Comparison of ENCODE assay signal across 8 mouse cellular contexts in the genomic region with DNA sequence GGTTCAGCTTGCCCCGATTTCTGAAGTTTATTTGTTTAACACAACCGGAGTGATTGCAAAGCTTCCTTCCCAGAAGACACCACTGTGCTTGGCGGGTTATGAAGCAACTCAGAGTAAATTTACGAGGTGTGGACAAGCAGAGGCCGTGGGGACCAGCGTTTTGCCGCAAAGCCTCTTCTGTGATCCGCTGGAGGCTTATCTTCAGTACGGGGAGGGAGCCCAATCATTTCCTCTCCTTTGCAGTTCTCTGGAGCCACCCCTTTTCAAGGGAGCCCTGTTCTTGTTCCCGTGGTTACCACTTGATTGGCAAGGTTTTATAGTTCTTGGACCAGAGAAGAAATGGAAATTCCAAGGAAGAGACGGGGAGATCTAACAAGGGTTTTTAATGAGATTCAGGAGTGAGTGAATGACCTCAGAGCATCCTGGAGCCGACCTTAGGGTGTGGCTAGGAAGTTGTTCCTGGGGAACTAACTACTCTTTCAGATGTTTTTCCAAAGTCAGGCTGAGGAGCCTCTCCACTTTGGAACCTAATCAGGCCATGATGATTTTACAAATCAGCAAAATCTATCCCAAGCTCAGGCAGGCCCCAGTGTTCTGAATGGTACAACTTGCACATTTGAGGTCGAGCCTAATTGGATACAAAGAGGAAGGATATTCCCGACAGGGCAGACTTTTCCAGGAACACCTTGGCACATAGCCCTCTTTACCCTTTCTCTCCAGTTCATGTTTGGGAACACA. TPM values are rescaled to one million over a fixed set of nuclear protein-coding genes. Genes with fewer than 3 reads are reported as not detected.
DNase-seq lines count a peak whose midpoint lies in the region; ATAC-seq and TF ChIP-seq lines count a peak whose summit lies in the region.

No protein-coding gene starts in this region.

- no peak for TF ChIP-seq POLR2A in spleen, adult 2 months (IDR thresholded peaks at IDR 0.05; ENCODE audit: low read depth, low read length)

- no peaks in the 10 kb centered on the region for H3K36me3 ChIP-seq in spleen, adult 2 months (ENCODE audit: control insufficient read depth, insufficient read depth, low read length)

- H3K4me1 ChIP-seq in spleen, adult 2 months (ENCODE audit: control insufficient read depth, insufficient read depth, insufficient read length) = no peaks in the 10 kb centered on the region

- no peak overlapping the region for H3K4me3 ChIP-seq in spleen, adult 2 months (ENCODE audit: extremely low read depth, insufficient read depth, insufficient read length)

- WGBS in spleen, adult 2 months = 21% methylated on average over 14 of the region's 14 CpGs

- 0 out of 2 replicates have a peak overlapping the region, but pooled peaks have one; percentile 16 for H3K27ac ChIP-seq in spleen, adult 2 months (ENCODE audit: insufficient read depth, low read length)

- TF ChIP-seq CTCF in spleen, adult 2 months (IDR thresholded peaks at IDR 0.05; ENCODE audit: extremely low read depth, insufficient read depth, insufficient read length, insufficient replicate concordance) = no peak

- peak; percentile 60 for ATAC-seq in hematopoietic stem cell, adult 5-6 weeks (replicated peaks in 1 of 2; ENCODE audit: insufficient read depth in 1 of 2, low FRiP score in 2 of 2, low TSS enrichment in 1 of 2, low read depth in 1 of 2, poor library complexity in 2 of 2, severe bottlenecking in 2 of 2)
- no peak for ATAC-seq in inflammation-experienced regulatory T-cells, adult 6 months

- no peaks in the 10 kb centered on the region for H3K27me3 ChIP-seq in spleen, adult 2 months (ENCODE audit: control insufficient read depth, insufficient read depth, low read length)

- DNase-seq in spleen, adult 2 months (ENCODE audit: low read depth in 1 of 2, low spot score in 2 of 2) = no peak
- no peak for DNase-seq in spleen, postnatal 4 days (ENCODE audit: low spot score in 2 of 2)
- peak; percentile 73 for DNase-seq in fibroblast of lung, adult 2 months (ENCODE audit: low read depth)
- peak; percentile 68 for DNase-seq in lung, postnatal 36 days
- DNase-seq in c-Kit-positive CD71-positive TER-119-positive erythroid progenitor cells, embryonic 14.5 days (ENCODE audit: low spot score) = no peak
- no peak for DNase-seq in spleen, adult 18-20 months

RNA-seq across cellular contexts. Expression of a gene that starts 25.0 kb away (rescaled TPM):
- 49.6 and 57.7 TPM in 2 replicates for polyA plus RNA-seq in spleen, adult 2 months (2012; rRNA removed)
- total RNA-seq in hematopoietic stem cell, adult 5-6 weeks (2017) = 4.4 and 10.6 TPM in 2 replicates
- polyA plus RNA-seq in inflammation-experienced regulatory T-cells, adult 6 months (2017; shearing (Covaris generic)) = 10 to 100 TPM; 19.9 to 41.4 (median 31.4) TPM

Comparison
In these comparisons a context has a peak if more than half of its experiments do, and no peak if none do; other contexts are left out.
1. DNase-seq: peak in fibroblast of lung, adult 2 months (single experiment) and lung, postnatal 36 days (single experiment); none in spleen, adult 2 months (0 of 2), spleen, postnatal 4 days (0 of 2), c-Kit-positive CD71-positive TER-119-positive erythroid progenitor cells, embryonic 14.5 days (single experiment) and spleen, adult 18-20 months (0 of 2).